Comparison of ENCODE assay signal across 23 mouse cellular contexts in the genomic region with DNA sequence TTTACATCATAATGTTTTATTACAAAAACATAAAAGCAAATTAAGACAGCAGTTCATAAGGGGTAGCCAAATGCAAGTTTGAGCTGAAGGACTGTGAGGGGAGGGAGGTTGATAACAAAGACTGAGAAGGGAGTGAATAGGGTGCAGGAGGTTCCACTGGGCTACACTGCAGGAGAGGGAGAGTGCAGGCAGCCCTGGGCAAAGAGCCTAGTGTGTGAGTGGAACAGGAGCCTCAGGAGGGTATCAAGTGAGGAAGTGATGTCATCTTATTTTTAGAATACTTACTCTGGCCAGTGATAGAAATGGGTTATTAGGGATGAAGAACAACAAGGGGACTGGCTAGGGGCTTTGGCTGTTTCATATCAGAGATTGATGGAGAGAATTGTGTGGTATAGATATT. TPM values are rescaled to one million over a fixed set of nuclear protein-coding genes. Genes with fewer than 3 reads are reported as not detected.
DNase-seq lines count a peak whose midpoint lies in the region; ATAC-seq and TF ChIP-seq lines count a peak whose summit lies in the region.
"Had no signal": no experiment of that assay in that cellular context is flagged by ENCODE, and none has a peak within 500 bp of the region (broad histone marks: within the 10 kb centered on the region; RNA-seq: fewer than 3 reads in every experiment).

No protein-coding gene starts in this region.

- H3K4me3 ChIP-seq in forebrain, embryonic 13.5 days: no peak overlapping the region
- H3K4me3 ChIP-seq in forebrain, postnatal 0 days (ENCODE audit: low read depth, low read length): no peak overlapping the region
- no peak overlapping the region for H3K4me3 ChIP-seq in gastrocnemius, adult 2 months
- H3K4me3 ChIP-seq in midbrain, embryonic 13.5 days (replicated peaks): no peak overlapping the region
- no peak overlapping the region for H3K4me3 ChIP-seq in midbrain, embryonic 16.5 days (ENCODE audit: low read depth, low read length)
- H3K4me3 ChIP-seq: embryonic facial prominence, embryonic 13.5 days; heart, embryonic 13.5 days; hindbrain, embryonic 12.5 days had no signal

- H3K27ac ChIP-seq in forebrain, embryonic 13.5 days: peak overlapping the region; percentile 22; the same call in 1 of the 2 replicates
- no peak overlapping the region for H3K27ac ChIP-seq in forebrain, postnatal 0 days (ENCODE audit: low read depth, low read length)
- H3K27ac ChIP-seq in gastrocnemius, adult 2 months: no peak overlapping the region
- H3K27ac ChIP-seq in midbrain, embryonic 13.5 days: no peak overlapping the region
- H3K27ac ChIP-seq in midbrain, embryonic 16.5 days (ENCODE audit: low read length): no peak overlapping the region
- H3K27ac ChIP-seq: embryonic facial prominence, embryonic 13.5 days; heart, embryonic 13.5 days; hindbrain, embryonic 12.5 days had no signal

- no peaks in the 10 kb centered on the region for H3K27me3 ChIP-seq in forebrain, embryonic 13.5 days
- H3K27me3 ChIP-seq in forebrain, postnatal 0 days (ENCODE audit: insufficient read depth, low read length): no peaks in the 10 kb centered on the region
- no peaks in the 10 kb centered on the region for H3K27me3 ChIP-seq in midbrain, embryonic 13.5 days
- H3K27me3 ChIP-seq in midbrain, embryonic 16.5 days (ENCODE audit: control insufficient read depth, insufficient read depth, low read depth, low read length): no peaks in the 10 kb centered on the region
- H3K27me3 ChIP-seq: CH12.LX; embryonic facial prominence, embryonic 13.5 days; heart, embryonic 13.5 days; hindbrain, embryonic 12.5 days; Patski had no signal

- intact Hi-C loops in gastrocnemius, adult 2 months (cut with DNase I): no loop called here

- H3K4me2 ChIP-seq in forebrain, embryonic 13.5 days: no peak overlapping the region
- H3K4me2 ChIP-seq in forebrain, postnatal 0 days (ENCODE audit: low read depth): no peak overlapping the region
- H3K4me2 ChIP-seq in midbrain, embryonic 13.5 days (replicated peaks): no peak overlapping the region
- H3K4me2 ChIP-seq in midbrain, embryonic 16.5 days (ENCODE audit: low read length): no peak overlapping the region
- H3K4me2 ChIP-seq: embryonic facial prominence, embryonic 13.5 days; heart, embryonic 13.5 days; hindbrain, embryonic 12.5 days had no signal

- H3K9ac ChIP-seq in forebrain, embryonic 13.5 days: no peak overlapping the region
- no peak overlapping the region for H3K9ac ChIP-seq in forebrain, postnatal 0 days
- no peak overlapping the region for H3K9ac ChIP-seq in midbrain, embryonic 13.5 days (replicated peaks)
- no peak overlapping the region for H3K9ac ChIP-seq in midbrain, embryonic 16.5 days (ENCODE audit: low read depth, low read length)
- H3K9ac ChIP-seq: embryonic facial prominence, embryonic 13.5 days; heart, embryonic 13.5 days; hindbrain, embryonic 12.5 days had no signal

- no peak for ATAC-seq in forebrain, embryonic 13.5 days
- no peak for ATAC-seq in forebrain, postnatal 0 days
- ATAC-seq in midbrain, embryonic 13.5 days: 0 out of 2 replicates have a peak, but pooled peaks have one; percentile 34
- ATAC-seq in midbrain, embryonic 16.5 days: no peak
- ATAC-seq: activated CD4-positive, CD25-positive, alpha-beta regulatory T cell, adult 4 months; inflammation-experienced regulatory T-cells, adult 6 months; intestine, postnatal 0 days; Patski had no signal

- H3K9me3 ChIP-seq in forebrain, embryonic 13.5 days (replicated peaks): no peaks in the 10 kb centered on the region
- H3K9me3 ChIP-seq in forebrain, postnatal 0 days (ENCODE audit: low read length): no peaks in the 10 kb centered on the region
- no peaks in the 10 kb centered on the region for H3K9me3 ChIP-seq in midbrain, embryonic 13.5 days
- H3K9me3 ChIP-seq in midbrain, embryonic 16.5 days (replicated peaks; ENCODE audit: control insufficient read depth, low read length, poor library complexity, severe bottlenecking): no peaks in the 10 kb centered on the region
- H3K9me3 ChIP-seq: embryonic facial prominence, embryonic 13.5 days; heart, embryonic 13.5 days; hindbrain, embryonic 12.5 days had no signal

- TF ChIP-seq CTCF in forebrain, postnatal 0 days (IDR thresholded peaks at IDR 0.05; ENCODE audit: low read depth): no peak
- no peak for TF ChIP-seq CTCF in gastrocnemius, adult 2 months (IDR thresholded peaks at IDR 0.05)

- peaks cover 55% of the 10 kb centered on the region for H3K4me1 ChIP-seq in forebrain, embryonic 13.5 days
- H3K4me1 ChIP-seq in forebrain, postnatal 0 days (ENCODE audit: insufficient read depth): no peaks in the 10 kb centered on the region; the same call in 1 of the 2 replicates
- peaks cover 49% of the 10 kb centered on the region for H3K4me1 ChIP-seq in midbrain, embryonic 13.5 days (replicated peaks)
- peaks cover 24% of the 10 kb centered on the region; the same call in 1 of the 2 replicates for H3K4me1 ChIP-seq in midbrain, embryonic 16.5 days (ENCODE audit: control insufficient read depth, insufficient read depth, low read length)
- H3K4me1 ChIP-seq: embryonic facial prominence, embryonic 13.5 days; heart, embryonic 13.5 days had no signal

- H3K36me3 ChIP-seq in forebrain, embryonic 13.5 days (ENCODE audit: poor library complexity, severe bottlenecking): no peaks in the 10 kb centered on the region
- no peaks in the 10 kb centered on the region for H3K36me3 ChIP-seq in forebrain, postnatal 0 days (ENCODE audit: insufficient read depth)
- H3K36me3 ChIP-seq in midbrain, embryonic 13.5 days: no peaks in the 10 kb centered on the region
- no peaks in the 10 kb centered on the region for H3K36me3 ChIP-seq in midbrain, embryonic 16.5 days (ENCODE audit: control insufficient read depth, insufficient read depth, low read length)
- H3K36me3 ChIP-seq: embryonic facial prominence, embryonic 13.5 days; heart, embryonic 13.5 days; hindbrain, embryonic 12.5 days had no signal

- DNase-seq in cerebellum, adult 18-20 months: peak; percentile 31 to 43
- no peak for DNase-seq in cerebellum, adult 11 months
- DNase-seq in forebrain, postnatal 0 days: no peak
- peak; percentile 27 for DNase-seq in gastrocnemius, adult 2 months
- DNase-seq in gastrocnemius, adult 8-10 months (ENCODE audit: low spot score in 2 of 2): no peak
- DNase-seq: adrenal gland, adult 2 months; adrenal gland, postnatal 25 days; embryo, embryonic 11 days; gastrocnemius, postnatal 25 days; heart, postnatal 4 days; kidney, adult 8-10 months had no signal

RNA-seq across cellular contexts. Expression of a gene that starts 42.2 kb away (rescaled TPM):
- polyA plus RNA-seq in forebrain, embryonic 13.5 days (2015; fragmentation: Nextera tagmentation; extraction: Ambion mirVana): 129 and 139 TPM in 2 replicates
- total RNA-seq in forebrain, postnatal 0 days (2014; rRNA removed): 349 and 408 TPM in 2 replicates
- polyA plus RNA-seq in forebrain, postnatal 0 days (2015; fragmentation: Nextera tagmentation; extraction: Ambion mirVana): 112 and 163 TPM in 2 replicates
- total RNA-seq in gastrocnemius, adult 2 months (2021): under 1 TPM; 0.10 to 0.20 TPM
- total RNA-seq in gastrocnemius, adult 8-10 months (2022): 1 to 10 TPM in 1 of 4 experiments, under 1 TPM in 3; 0.24 to 2.2 (median 0.90) TPM
- polyA plus RNA-seq in midbrain, embryonic 13.5 days (2015; fragmentation: Nextera tagmentation; extraction: Ambion mirVana): 180 and 183 TPM in 2 replicates
- 194 and 211 TPM in 2 replicates for polyA plus RNA-seq in midbrain, embryonic 16.5 days (2015; fragmentation: Nextera tagmentation; extraction: Ambion mirVana)
- total RNA-seq: granulocyte monocyte progenitor cell, adult 5-6 weeks had no signal

Comparison
In these comparisons a context has a peak if more than half of its experiments do, and no peak if none do; other contexts are left out.
1. DNase-seq: peak in cerebellum, adult 18-20 months (2 of 2) and gastrocnemius, adult 2 months (single experiment); none in cerebellum, adult 11 months (single experiment), forebrain, postnatal 0 days (single experiment) and gastrocnemius, adult 8-10 months (0 of 2).